Mouse (Mus musculus) ovary, adult 18-20 months (tissue): ENCODE measurements around the gene Cdk14.

Source experiments
- DNase-seq: peaks from one replicate; pipeline ENCODE4 v3.0.0; 2022; ENCODE audit warnings: low spot score, mixed read lengths

The Cdk14 gene

GRCm38 (mm10) chr5:4786816-4787215 lies 633.3 kb downstream of the Cdk14 start:
- DNase-seq, result no peak

DNA sequence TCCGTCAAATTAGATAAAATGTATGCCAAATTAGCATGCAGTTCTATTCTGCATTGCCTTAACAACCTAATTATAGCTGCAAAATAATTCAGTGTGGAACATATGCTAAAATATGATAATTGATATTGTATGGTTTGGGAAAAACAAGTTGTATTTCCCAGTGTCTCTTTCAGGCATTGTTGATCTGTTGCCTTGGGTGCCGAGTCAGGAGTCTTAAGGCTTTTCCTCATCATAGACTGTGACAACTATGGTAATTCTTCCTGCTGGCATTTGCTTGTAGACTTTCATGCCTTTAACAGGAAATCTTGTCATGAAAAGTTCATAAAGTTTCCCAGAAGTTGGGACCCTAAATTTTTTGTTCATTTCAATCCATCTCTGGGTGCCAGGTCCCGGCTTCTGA lies 641.8 kb downstream of the Cdk14 start:
- DNase-seq, result no peak

DNA sequence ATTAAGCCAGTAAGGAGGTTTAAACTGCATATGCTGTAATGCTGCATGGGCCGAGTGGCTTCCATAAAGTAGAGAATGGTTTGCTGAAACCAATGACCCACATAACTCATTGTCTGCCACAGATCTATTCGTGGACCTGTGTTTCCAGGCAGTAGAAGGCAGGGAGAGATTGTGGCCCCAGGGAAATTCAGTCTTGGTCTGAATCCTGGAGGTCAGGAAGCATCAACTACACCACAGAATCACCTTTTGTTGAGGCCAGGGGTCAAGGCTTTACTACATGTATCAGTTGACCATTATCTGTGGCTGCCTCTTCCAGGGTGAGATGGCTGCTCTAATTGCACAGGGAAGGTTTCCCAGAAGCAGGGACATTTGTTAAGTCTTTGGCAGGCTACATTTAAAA lies 643.6 kb downstream of the Cdk14 start:
- DNase-seq, result no peak

GRCm38 (mm10) chr5:4773090-4773772 lies 646.9 kb downstream of the Cdk14 start:
- no peak for DNase-seq

GRCm38 (mm10) chr5:4770609-4771008 lies 649.5 kb downstream of the Cdk14 start:
- no peak for DNase-seq

- DNase-seq, result no peak
Observed at GRCm38 (mm10) chr5:4767896-4768295, 652.2 kb downstream of the Cdk14 start.

- no peak for DNase-seq
Observed at GRCm38 (mm10) chr5:4766719-4767118, 653.4 kb downstream of the Cdk14 start.

DNA sequence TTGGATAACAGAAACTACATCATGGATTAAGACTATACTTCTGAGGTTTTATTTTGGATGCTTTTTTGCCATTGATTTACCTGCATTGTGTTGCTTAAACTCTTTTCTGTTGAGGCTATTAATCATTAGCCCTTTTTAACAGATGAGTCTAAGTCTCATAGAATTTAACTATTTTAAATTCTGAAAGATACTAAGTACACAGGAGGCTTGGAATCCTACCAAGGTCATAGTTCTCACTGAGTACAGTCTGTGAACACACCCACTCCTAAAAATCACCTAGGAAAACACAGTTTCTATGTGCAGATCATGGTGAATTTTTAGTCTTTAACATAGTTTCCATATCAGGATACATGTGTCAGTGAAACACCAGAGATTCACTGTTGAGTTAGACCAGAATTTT lies 658.2 kb downstream of the Cdk14 start:
- no peak for DNase-seq

- DNase-seq, result no peak
Observed at GRCm38 (mm10) chr5:4758331-4759080, 661.6 kb downstream of the Cdk14 start.

- DNase-seq, result peak; percentile 89
Observed at GRCm38 (mm10) chr5:4757902-4758301, 662.2 kb downstream of the Cdk14 start, which contains the start of gene Fzd1. TSS of gene Fzd1 (minus strand) at chr5:4758035.

DNA sequence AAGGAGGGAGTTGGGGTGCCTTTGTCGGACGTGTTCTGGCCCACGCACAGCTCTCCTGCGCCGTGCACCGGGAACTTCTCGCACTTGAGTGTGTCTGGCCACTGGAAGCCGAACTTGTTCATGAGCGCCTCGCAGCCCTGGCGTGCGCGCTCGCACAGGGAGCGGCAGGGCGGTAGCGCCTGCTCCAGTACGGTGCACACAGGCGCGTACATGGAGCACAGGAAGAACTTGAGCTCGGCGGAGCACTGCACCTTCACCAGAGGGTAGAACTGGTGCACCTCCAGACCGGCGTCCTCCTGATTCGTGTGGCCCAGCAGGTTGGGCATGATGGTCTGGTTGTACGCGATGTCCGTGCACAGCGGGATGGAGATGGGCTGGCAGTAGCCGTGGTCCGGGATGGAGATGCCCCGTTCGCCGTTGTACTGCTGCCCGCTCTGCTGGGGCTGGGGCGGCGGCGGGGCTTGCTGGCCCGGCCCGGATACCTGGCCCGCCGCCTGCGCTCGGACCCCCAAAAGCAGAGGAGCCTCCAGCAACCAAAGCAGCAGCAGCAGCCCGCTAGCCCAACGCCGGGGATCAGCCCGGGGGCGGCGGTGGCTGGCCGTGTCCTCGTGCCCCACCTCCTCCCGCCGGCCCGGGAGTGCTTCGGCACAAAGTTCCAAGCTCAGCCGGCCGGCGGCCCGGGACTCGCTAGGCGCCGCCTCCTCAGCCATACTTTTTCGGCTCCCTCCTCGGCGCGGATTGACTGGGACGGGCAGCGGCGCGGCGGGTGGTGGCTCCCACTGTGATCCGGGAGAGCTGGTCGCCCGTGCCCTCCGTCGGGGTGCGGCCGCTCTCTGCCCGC lies 663.0 kb downstream of the Cdk14 start:
- peak; percentile 41 for DNase-seq

GRCm38 (mm10) chr5:4756001-4756681 lies 664.0 kb downstream of the Cdk14 start:
- no peak for DNase-seq

GRCm38 (mm10) chr5:4755326-4755725 lies 664.8 kb downstream of the Cdk14 start:
- DNase-seq, result no peak

GRCm38 (mm10) chr5:4754701-4755281 lies 665.3 kb downstream of the Cdk14 start:
- DNase-seq, result no peak
